Mouse (Mus musculus) megakaryocyte, embryonic 14.5 days (primary cell): Measurements from ENCODE around the gene Mfsd5.

ENCODE experiments used
- FLI1 ChIP-seq: IDR thresholded peaks from 2 replicates; pipeline ENCODE4 v1.6.1; 2012; ENCODE audit warnings: low read length, inconsistent platforms, mixed read lengths
- GATA1 ChIP-seq: IDR thresholded peaks from 3 replicates; pipeline ENCODE4 v1.6.1; 2012; ENCODE audit warnings: mixed read lengths, low read length, inconsistent platforms, borderline replicate concordance

GRCm38 (mm10) chr15:102244306-102245191 lies 34.7 kb upstream of the Mfsd5 start:
- no peak for TF ChIP-seq GATA1
- no peak for TF ChIP-seq FLI1
